Mouse (Mus musculus): ENCODE measurements around the gene Smyd2. TPM values are rescaled to one million over a fixed set of nuclear protein-coding genes. Genes with fewer than 3 reads are reported as not detected.
A peak's percentile ranks its signal among the peaks of the same experiment; 100 is the strongest.

Gene Smyd2
- 63.9 and 69.5 TPM in 2 replicates for polyA plus RNA-seq (2014; fragmentation: Nextera tagmentation; extraction: Ambion mirVana)

DNA sequence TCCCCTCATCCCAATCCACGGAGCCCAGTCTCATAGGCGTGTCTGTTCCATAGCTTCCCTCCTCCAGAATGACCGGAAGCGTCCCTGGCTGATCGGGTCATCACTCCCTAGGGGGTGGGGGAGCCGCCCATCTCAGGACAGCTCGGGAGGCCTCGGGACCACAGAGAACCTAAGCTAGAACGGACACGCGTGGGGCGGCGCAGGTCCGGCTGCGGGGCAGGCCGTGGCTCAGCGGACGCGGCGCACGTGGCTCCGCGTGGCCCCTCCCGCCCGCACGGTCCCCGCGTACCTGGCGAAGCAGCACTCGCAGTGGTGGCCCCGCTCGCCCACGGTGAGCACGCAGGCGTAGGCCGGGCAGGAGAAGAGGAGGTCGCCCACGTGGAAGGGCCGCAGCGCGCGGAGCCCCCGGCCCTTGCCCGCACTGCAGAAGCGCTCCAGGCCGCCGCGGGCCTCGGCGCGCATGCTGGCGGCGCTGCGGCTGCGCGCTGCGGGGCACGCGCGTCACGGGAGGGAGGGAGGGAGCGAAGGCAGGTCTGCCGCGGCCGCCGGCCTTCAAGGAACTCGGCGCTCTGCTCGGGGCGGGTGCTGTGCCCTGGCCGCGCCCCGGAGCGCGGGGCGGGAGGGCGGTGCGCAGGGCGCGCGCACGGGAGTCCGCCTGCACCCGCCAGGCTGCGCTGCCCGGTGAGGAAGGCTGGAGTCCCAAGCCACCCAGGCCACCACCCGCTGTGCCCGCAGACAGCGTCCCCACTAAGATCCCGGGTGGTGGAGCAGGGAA, at the start of gene Smyd2:
Smyd2 (minus strand) TSS at position 546 of the 775 bp plus-strand sequence.
- Histone ChIP-seq H3K27me3 (ENCODE audit: control insufficient read depth, insufficient read depth, low read length) (no peaks in the 10 kb centered on the region), H3K4me2 (ENCODE audit: low read length) (peak within 1 kb of the TSS; percentile 98), H3K36me3 (ENCODE audit: control insufficient read depth, insufficient read depth, low read length) (no peaks in the 10 kb centered on the region), H3K4me3 (replicated peaks; ENCODE audit: low read depth, low read length) (peak within 1 kb of the TSS; percentile 68), H3K27ac (replicated peaks; ENCODE audit: low read depth, low read length) (0 out of 2 replicates have a peak within 1 kb of the TSS, but pooled peaks have one; percentile 13), H3K9me3 (ENCODE audit: control insufficient read depth, low read length) (no peaks in the 10 kb centered on the region), H3K9ac (replicated peaks; ENCODE audit: low read length) (peak within 1 kb of the TSS; percentile 84), H3K4me1 (ENCODE audit: control insufficient read depth, insufficient read depth, low read length) (peaks cover 16% of the 10 kb centered on the region; the same call in 1 of the 2 replicates)
- ATAC-seq (ENCODE audit: low FRiP score, low TSS enrichment): peak; percentile 92
- peak; percentile 91 for DNase-seq
- under 1% methylated on average over 66 of the region's 90 CpGs for WGBS

DNA sequence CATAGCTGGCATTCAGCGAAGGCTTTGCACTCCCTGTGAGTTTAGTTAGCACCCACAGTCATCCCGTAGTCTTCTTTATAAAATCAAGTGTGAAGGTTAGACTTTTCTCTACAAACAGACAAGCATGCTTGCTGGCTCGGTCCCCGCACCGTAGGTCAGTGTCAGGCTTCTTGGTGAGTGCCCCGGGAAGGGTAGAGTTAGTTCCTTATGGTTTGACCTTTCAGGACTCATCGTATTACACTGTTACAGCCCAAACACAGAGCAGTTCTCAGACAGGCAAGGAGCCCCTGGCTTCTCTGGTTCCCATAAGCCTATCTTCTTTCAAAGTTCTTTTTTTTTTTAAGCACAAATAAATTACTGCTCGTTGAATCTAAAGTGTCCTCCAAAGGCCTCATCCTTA, 48.2 kb upstream of the Smyd2 start:
- Histone ChIP-seq H3K9me3 (ENCODE audit: control insufficient read depth, low read length) (no peaks in the 10 kb centered on the region), H3K4me1 (ENCODE audit: control insufficient read depth, insufficient read depth, low read length) (no peaks in the 10 kb centered on the region), H3K36me3 (ENCODE audit: control insufficient read depth, insufficient read depth, low read length) (no peaks in the 10 kb centered on the region), H3K4me2 (ENCODE audit: low read length) (no peak overlapping the region), H3K9ac (replicated peaks; ENCODE audit: low read length) (no peak overlapping the region), H3K27ac (replicated peaks; ENCODE audit: low read depth, low read length) (no peak overlapping the region), H3K27me3 (ENCODE audit: control insufficient read depth, insufficient read depth, low read length) (no peaks in the 10 kb centered on the region), H3K4me3 (replicated peaks; ENCODE audit: low read depth, low read length) (no peak overlapping the region)
- DNase-seq: no peak
- no peak for ATAC-seq (ENCODE audit: low FRiP score, low TSS enrichment)
- WGBS: 89% methylated on average over 8 of the region's 8 CpGs

DNA sequence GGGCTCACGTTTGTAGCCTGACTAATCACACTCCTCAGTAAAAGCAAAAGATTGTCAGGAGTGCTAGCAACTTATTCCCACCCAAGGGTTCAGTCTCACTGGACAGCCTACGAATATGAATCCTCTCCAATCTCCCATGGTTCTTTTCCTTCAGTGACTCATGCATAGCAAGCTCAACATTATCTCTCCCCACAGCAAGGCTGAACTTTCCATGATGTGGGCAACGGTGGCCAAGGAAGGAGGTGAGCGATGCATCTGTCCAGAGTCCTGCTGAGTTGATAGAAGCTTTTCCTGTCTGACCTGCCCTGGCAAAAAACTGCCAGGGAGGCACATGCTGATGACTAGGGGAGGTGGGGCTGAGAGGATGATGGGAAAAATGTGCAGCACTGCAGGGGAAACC, 45.9 kb upstream of the Smyd2 start:
- Histone ChIP-seq H3K4me1 (ENCODE audit: control insufficient read depth, insufficient read depth, low read length) (no peaks in the 10 kb centered on the region), H3K27me3 (ENCODE audit: control insufficient read depth, insufficient read depth, low read length) (no peaks in the 10 kb centered on the region), H3K4me2 (ENCODE audit: low read length) (no peak overlapping the region), H3K9me3 (ENCODE audit: control insufficient read depth, low read length) (no peaks in the 10 kb centered on the region), H3K4me3 (replicated peaks; ENCODE audit: low read depth, low read length) (no peak overlapping the region), H3K36me3 (ENCODE audit: control insufficient read depth, insufficient read depth, low read length) (no peaks in the 10 kb centered on the region), H3K9ac (replicated peaks; ENCODE audit: low read length) (no peak overlapping the region), H3K27ac (replicated peaks; ENCODE audit: low read depth, low read length) (no peak overlapping the region)
- no peak for DNase-seq
- WGBS: 83% methylated on average over 4 of the region's 4 CpGs
- no peak for ATAC-seq (ENCODE audit: low FRiP score, low TSS enrichment)

DNA sequence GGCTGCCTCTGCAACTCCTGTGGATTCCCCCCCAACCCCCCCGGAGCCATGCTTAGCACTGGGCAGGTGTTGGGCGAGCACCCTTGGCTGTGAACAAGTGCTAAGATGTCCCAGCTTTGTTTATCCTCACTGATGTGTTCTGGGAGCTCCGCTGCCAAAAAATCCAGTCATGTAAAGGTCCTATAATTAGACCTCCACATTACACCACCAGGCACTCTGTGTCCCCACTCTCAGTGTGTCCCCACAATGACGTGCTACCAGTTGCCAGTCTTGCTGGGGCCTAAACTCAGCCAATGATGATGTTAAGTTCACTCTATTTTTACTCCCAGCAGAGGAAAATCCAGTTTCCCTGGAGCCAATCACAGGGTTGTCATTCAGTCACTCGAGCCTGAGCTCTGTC, 38.3 kb upstream of the Smyd2 start:
- 69% methylated on average over 5 of the region's 5 CpGs for whole genome bisulfite sequencing
- no peak for DNase-seq
- no peaks in the 10 kb centered on the region for H3K9me3 ChIP-seq (ENCODE audit: control insufficient read depth, low read length)

DNA sequence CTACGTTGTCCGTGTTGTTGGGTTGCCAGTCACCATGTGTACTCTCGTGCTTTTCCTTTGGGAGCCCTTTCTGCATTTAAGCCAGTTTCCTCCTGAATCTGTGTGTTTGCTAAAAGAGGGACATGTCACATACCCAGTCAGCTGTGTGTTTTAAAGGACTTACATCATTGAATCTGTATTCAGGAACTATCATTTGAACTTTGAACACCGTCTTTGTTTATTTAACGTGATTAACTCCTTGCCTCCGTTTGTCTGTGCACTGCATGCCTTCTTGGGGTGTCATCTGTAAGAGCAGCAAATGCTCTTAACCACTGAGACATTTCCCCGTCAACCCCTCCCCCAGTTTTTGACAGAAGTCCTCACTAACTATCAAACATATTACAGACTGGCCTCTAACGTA, 37.6 kb upstream of the Smyd2 start:
- H3K4me3 ChIP-seq (replicated peaks; ENCODE audit: low read depth, low read length): no peak overlapping the region
- no peaks in the 10 kb centered on the region for H3K27me3 ChIP-seq (ENCODE audit: control insufficient read depth, insufficient read depth, low read length)
- no peak for ATAC-seq (ENCODE audit: low FRiP score, low TSS enrichment)
- H3K4me1 ChIP-seq (ENCODE audit: control insufficient read depth, insufficient read depth, low read length): no peaks in the 10 kb centered on the region
- 72% methylated on average over 8 of the region's 8 CpGs for WGBS
- no peak overlapping the region for H3K4me2 ChIP-seq (ENCODE audit: low read length)
- DNase-seq: no peak
- no peak overlapping the region for H3K9ac ChIP-seq (replicated peaks; ENCODE audit: low read length)
- H3K36me3 ChIP-seq (ENCODE audit: control insufficient read depth, insufficient read depth, low read length): no peaks in the 10 kb centered on the region
- no peaks in the 10 kb centered on the region for H3K9me3 ChIP-seq (ENCODE audit: control insufficient read depth, low read length)
- H3K27ac ChIP-seq (replicated peaks; ENCODE audit: low read depth, low read length): no peak overlapping the region

More for the DNA sequence above, 38.3 kb upstream of the Smyd2 start:
- Histone ChIP-seq H3K9ac (replicated peaks; ENCODE audit: low read length) (no peak overlapping the region), H3K4me1 (ENCODE audit: control insufficient read depth, insufficient read depth, low read length) (no peaks in the 10 kb centered on the region), H3K36me3 (ENCODE audit: control insufficient read depth, insufficient read depth, low read length) (no peaks in the 10 kb centered on the region), H3K27ac (replicated peaks; ENCODE audit: low read depth, low read length) (no peak overlapping the region), H3K4me2 (ENCODE audit: low read length) (no peak overlapping the region), H3K27me3 (ENCODE audit: control insufficient read depth, insufficient read depth, low read length) (no peaks in the 10 kb centered on the region), H3K4me3 (replicated peaks; ENCODE audit: low read depth, low read length) (no peak overlapping the region)
- no peak for ATAC-seq (ENCODE audit: low FRiP score, low TSS enrichment)

DNA sequence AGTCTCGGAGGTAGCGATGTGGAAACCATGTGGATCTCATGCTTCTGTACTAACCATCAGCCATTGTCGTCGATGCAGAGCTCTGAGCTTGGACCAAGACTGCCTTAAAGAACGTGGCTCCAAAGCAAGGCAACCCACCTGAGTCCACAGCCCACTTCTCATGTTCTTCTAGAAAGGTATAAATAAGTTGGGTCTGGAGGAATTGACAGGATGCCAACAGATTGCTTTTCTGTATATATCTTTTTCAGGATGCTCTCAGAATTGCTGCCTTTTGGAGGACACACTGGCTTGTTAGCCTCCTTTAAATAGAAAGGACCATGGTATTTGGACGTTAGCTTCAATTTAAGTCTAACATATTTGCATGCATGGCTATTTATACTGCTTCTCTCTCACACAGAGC, 29.7 kb upstream of the Smyd2 start:
- Histone ChIP-seq H3K27me3 (ENCODE audit: control insufficient read depth, insufficient read depth, low read length) (no peaks in the 10 kb centered on the region), H3K27ac (replicated peaks; ENCODE audit: low read depth, low read length) (no peak overlapping the region), H3K4me3 (replicated peaks; ENCODE audit: low read depth, low read length) (no peak overlapping the region), H3K4me2 (ENCODE audit: low read length) (no peak overlapping the region), H3K9me3 (ENCODE audit: control insufficient read depth, low read length) (no peaks in the 10 kb centered on the region), H3K9ac (replicated peaks; ENCODE audit: low read length) (no peak overlapping the region), H3K36me3 (ENCODE audit: control insufficient read depth, insufficient read depth, low read length) (no peaks in the 10 kb centered on the region), H3K4me1 (ENCODE audit: control insufficient read depth, insufficient read depth, low read length) (no peaks in the 10 kb centered on the region)
- DNase-seq (no peak), ATAC-seq (ENCODE audit: low FRiP score, low TSS enrichment) (no peak)
- 83% methylated on average over 6 of the region's 6 CpGs for WGBS

DNA sequence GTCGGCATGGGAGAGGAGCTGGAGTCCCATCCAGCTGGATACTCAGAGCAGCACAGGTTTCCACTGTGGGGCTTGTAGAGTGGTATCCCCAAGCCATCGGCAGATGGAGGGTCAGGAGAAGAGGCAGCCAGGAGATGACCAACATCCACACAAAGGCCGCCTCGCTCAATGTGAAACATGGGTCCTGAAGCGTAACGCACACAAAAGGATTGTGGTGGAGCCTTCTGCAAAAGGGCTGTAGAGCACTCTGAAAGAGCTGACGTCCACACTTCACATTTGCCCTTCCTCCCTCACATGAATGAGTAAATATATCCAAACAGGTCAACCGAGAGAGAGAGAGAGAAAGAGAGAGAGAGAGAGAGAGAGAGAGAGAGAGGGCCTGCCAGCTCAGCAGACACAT, 25.2 kb upstream of the Smyd2 start:
- Histone ChIP-seq H3K36me3 (ENCODE audit: control insufficient read depth, insufficient read depth, low read length) (no peaks in the 10 kb centered on the region), H3K4me2 (ENCODE audit: low read length) (no peak overlapping the region), H3K27me3 (ENCODE audit: control insufficient read depth, insufficient read depth, low read length) (no peaks in the 10 kb centered on the region), H3K27ac (replicated peaks; ENCODE audit: low read depth, low read length) (no peak overlapping the region), H3K9ac (replicated peaks; ENCODE audit: low read length) (no peak overlapping the region), H3K4me3 (replicated peaks; ENCODE audit: low read depth, low read length) (no peak overlapping the region), H3K4me1 (ENCODE audit: control insufficient read depth, insufficient read depth, low read length) (no peaks in the 10 kb centered on the region), H3K9me3 (ENCODE audit: control insufficient read depth, low read length) (no peaks in the 10 kb centered on the region)
- 32% methylated on average over 8 of the region's 8 CpGs for WGBS
- ATAC-seq (ENCODE audit: low FRiP score, low TSS enrichment) (no peak), DNase-seq (no peak)

DNA sequence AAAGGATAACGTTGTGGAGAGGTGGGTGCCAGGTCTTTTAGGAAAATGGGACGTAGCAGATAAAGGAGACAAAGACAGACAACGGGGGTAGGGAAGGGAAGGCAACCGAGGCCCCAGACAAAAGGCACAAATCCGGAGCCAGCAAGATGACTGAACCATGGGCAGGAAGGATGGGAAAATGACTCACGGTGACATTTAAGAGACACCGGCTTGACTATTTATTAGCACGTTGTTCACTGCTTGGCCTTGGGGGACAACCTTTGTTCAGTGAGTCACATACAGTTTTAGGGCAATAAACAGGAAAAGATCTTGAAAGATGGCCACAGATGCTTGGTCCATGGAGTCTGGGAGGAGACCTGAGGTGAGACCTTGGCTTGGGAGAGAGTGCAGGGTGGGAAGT, 24.0 kb upstream of the Smyd2 start:
- Histone ChIP-seq H3K27me3 (ENCODE audit: control insufficient read depth, insufficient read depth, low read length) (no peaks in the 10 kb centered on the region), H3K9me3 (ENCODE audit: control insufficient read depth, low read length) (no peaks in the 10 kb centered on the region), H3K4me1 (ENCODE audit: control insufficient read depth, insufficient read depth, low read length) (no peaks in the 10 kb centered on the region), H3K9ac (replicated peaks; ENCODE audit: low read length) (no peak overlapping the region), H3K36me3 (ENCODE audit: control insufficient read depth, insufficient read depth, low read length) (no peaks in the 10 kb centered on the region), H3K4me3 (replicated peaks; ENCODE audit: low read depth, low read length) (no peak overlapping the region), H3K27ac (replicated peaks; ENCODE audit: low read depth, low read length) (no peak overlapping the region), H3K4me2 (ENCODE audit: low read length) (no peak overlapping the region)
- ATAC-seq (ENCODE audit: low FRiP score, low TSS enrichment): no peak
- 82% methylated on average over 8 of the region's 8 CpGs for WGBS
- DNase-seq: no peak

DNA sequence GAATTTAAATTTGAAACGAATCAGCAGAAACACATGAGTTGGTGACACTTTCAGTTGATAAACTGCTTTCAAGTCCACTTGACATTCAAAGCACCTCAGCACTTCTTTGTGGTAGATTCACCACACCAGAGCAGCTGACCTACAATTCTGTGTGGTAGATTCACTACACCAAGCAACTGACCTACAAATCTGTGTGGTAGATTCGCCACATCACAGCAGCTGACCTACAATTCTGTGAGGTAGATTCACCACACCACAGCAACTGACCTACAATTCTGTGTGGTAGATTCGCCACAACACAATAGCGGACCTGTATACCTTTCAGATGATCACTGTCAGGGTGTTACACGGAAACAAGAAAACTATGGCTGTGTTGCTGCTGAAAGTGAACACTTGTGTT, 19.6 kb upstream of the Smyd2 start:
- no peak for ATAC-seq (ENCODE audit: low FRiP score, low TSS enrichment)
- WGBS: 91% methylated on average over 5 of the region's 5 CpGs
- Histone ChIP-seq H3K36me3 (ENCODE audit: control insufficient read depth, insufficient read depth, low read length) (no peaks in the 10 kb centered on the region), H3K4me1 (ENCODE audit: control insufficient read depth, insufficient read depth, low read length) (no peaks in the 10 kb centered on the region), H3K4me3 (replicated peaks; ENCODE audit: low read depth, low read length) (no peak overlapping the region), H3K9me3 (ENCODE audit: control insufficient read depth, low read length) (no peaks in the 10 kb centered on the region), H3K27me3 (ENCODE audit: control insufficient read depth, insufficient read depth, low read length) (no peaks in the 10 kb centered on the region), H3K4me2 (ENCODE audit: low read length) (no peak overlapping the region), H3K9ac (replicated peaks; ENCODE audit: low read length) (no peak overlapping the region), H3K27ac (replicated peaks; ENCODE audit: low read depth, low read length) (no peak overlapping the region)
- no peak for DNase-seq
